Mouse (Mus musculus) kidney, postnatal 25 days (tissue): ENCODE results near the gene Zfp74.
A peak's percentile ranks its signal among the peaks of the same experiment; 100 is the strongest.
"Not testable (repeated sequence)": the region's sequence is repeated elsewhere in the genome, so short reads cannot be mapped to it uniquely, and the experiment has no call there.

Source experiments
- DNase-seq, 2 experiments: peaks; one replicate each; pipeline ENCODE4 v3.0.0; 2021; ENCODE audit warnings: mixed read lengths in 2 of 2

Gene Zfp74

DNA sequence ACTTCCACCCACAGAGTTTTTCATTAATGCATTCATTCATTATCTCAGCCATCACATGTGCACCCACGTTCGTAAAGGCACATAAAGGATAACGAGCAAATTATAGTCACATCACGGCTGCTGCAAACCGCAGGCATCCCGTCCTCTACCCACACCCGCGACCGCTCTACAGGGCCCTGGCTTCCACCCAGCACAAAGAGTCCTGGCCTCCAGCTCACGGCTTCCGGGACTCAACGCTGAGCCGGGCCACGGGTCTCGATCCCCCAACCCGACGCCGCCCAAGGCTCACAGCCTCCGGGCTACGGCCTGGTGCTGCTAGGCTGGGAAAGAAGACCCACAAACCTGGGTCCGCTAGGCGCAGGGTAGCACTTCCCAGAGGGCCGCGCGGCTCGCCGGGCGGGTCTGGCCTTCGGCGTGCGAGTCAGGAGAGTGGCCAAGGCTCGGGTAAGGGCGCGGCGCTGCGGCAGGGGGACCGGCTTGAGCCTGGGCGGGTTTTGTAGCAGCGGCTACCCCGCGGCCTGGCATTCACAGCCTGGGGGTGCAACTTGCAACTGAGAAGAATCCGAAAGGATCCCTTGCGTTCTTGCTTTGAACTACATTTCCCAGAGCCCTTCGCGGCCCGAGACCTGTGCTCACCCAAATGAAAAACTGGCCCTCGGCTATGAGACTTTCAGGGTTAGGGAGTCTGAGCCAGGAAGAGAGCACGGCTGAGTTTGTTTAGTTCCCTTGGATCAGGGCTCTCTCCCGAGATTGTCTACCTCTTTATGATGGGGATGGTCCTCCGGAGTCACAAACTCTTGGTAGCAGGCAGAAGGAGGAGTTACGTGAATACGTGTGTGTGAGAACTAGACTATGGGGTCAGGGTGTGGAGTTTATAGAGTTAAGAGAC is at the start of gene Zfp74:
Gene Zfp74 (minus strand): TSS at position 577 of the 889 bp plus-strand sequence.
- DNase-seq = peak; percentile 84 to 88

DNA sequence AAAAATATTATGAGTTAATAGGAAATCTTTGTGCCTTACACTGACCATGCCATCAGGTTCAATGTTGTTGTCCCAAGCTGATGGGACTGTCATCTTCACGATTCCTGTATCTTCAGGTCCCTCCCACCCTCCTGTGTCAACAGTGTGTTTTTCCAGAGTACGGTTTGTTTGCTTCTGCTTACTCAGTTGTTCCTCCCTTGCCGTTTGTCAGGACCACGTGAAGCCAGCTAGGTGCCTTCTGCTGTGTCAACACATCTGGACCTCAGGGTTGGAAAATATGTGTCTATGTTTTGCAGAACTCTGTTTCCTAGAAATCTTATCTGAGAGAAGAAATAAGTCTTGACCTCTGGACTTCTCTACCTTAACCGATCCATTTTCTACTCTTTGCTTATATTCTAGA is 46.7 kb upstream of the Zfp74 start:
- peak in 1 of 2 experiments; percentile 47 for DNase-seq

DNA sequence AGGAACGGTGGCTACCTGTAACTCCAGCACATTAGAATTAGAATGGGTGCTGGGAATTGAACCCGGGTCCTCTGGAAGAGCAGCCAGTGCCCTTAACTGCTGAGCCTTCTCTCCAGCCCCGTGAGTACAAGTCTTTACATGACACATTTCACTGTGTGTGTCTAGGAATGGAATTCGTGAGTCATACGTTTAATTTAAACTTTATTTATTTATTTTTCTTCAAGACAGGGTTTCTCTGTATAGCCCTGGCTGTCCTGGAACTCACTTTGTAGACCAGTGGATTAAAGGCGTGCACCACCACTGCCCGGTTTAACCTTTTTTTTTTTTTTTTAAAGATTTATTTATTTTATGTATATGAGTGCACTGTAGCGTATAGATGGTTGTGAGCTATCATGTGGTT is 41.2 kb upstream of the Zfp74 start:
- no peak for DNase-seq

DNA sequence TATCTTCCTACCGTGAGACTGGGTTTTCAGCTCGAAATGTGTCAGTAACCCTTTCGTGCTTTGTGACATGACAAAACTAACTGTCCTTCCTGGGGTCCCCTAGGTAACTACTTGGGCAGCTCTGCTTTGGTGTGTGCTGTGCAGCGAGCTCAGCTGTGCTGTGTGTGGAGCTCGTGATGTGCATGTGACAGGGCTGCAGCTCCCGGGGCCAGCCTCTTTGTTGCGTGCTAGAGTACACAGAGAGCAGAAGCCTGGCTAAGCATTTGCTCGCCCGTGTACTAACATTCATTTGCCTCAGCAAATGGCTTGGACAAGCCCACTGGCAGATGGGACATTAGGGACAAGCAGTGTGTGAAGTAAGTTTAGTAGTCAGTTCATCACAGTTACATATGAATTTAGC is 39.5 kb upstream of the Zfp74 start:
- DNase-seq = peak; percentile 17 to 56

DNA sequence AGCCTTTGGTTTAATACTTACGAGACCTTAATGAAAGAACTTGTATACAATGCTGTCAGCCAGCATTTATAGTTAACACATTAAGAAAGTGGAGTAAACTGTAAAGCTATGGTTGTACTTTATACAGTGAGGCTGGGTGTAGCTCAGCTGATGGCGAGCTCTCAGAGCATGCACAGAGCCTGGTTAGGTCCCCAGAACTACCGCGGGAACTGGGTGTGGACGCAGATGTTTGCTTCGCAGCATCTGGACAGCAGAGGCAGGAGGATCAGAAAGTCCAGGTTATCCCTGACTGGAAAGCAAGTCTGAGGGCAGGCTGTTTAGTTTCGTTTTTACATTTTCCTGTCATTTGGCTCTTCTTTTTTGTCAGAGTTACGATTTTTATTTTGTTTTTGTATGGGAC is 38.8 kb upstream of the Zfp74 start:
- no peak for DNase-seq

DNA sequence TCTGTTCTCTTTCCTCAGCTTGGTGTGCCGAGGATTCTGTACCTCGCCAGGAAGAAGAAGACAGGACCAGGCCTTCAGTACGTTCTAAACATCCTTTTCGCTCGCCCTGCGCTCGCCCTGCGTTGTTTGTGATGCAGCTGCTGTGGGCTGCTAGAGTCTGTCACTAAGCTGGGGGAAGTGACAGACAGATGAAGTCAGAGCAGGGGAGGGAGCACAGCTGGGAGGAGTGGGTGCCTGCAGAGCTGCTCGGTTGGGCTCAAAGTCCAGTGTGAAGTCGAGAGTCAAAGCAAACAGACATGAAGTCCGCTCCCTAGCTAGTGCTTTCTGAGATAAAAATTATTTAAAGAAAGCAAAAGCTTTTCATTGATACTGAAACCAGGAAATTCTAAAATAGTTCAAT is 35.1 kb upstream of the Zfp74 start:
- DNase-seq = peak; percentile 55 to 73

DNA sequence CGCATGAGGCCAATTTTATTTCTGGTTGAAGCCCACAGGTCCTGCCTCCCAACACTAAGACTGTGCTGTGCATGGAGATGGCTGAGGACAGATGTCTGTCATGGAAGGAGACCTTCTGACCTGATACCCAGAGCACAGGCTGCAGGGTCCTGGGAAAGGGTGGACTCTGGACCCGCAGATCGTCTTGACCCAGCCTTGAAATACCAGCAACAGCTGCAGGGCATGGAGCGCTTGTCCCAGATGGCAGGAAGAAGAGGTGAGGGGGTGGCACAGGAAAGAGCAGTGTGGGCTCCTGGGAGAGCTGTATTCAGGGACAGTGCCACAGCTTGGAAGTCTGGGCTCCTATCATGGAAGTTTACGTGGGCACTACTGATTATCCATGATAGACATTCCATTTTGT is 33.7 kb upstream of the Zfp74 start:
- DNase-seq = peak; percentile 11 to 40

DNA sequence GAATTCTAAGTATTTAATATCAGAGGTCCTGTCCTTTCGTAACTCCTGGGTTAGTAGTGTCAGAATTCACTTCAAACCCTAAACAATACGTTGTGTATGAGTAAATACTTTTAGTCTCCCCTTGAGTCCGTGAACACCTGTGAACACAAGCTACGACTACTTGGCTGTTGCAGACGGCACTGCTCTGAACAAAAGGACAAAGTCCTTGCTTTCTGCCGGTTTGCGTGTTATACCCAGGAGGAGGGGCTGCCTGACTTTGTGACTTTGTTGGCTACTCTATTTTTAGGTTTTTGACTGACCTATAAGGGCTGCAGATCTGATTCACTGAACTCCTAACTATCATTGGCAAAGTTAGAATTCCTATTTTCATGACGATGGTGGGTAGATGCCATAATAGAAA is 32.2 kb upstream of the Zfp74 start:
- peak; percentile 42 to 71 for DNase-seq

DNA sequence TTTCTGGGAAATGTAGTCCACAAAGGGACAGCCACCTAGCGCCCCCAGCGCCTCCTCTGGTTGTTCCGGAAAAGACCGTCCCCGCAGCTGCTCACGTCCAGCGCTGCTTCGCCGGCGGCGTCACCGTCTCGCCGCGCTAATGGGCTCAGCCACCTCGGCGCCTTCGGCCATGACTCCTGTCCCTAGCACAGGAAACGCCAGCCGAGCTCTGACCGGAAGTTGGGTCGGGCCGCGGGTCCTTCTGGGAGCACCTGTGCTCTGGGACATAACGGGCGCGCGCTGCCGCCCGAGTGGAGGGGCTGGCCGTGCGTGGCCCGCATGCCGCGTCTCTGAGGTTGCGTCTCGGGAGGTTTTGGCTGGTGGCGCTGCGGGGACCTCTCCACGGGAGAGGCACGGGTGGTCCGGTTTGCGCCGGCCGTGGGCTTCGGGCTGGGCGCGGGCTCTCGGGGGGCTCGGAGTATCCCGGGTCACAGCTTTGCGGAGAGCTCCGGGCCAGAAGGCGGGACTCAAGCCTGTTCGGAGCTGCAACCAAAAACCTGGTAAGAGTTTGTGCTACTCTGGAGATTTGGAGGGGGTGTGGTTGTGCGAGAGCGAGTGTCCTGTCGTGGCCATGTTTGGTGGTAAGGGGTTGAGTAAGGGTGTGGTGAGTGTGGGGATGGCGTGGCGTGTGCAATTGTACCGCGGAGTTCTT is 29.9 kb upstream of the Zfp74 start, which contains the start of gene Zfp568:
Gene Zfp568 (plus strand): TSS at position 266 of the 691 bp plus-strand sequence.
- peak; percentile 94 to 98 for DNase-seq

DNA sequence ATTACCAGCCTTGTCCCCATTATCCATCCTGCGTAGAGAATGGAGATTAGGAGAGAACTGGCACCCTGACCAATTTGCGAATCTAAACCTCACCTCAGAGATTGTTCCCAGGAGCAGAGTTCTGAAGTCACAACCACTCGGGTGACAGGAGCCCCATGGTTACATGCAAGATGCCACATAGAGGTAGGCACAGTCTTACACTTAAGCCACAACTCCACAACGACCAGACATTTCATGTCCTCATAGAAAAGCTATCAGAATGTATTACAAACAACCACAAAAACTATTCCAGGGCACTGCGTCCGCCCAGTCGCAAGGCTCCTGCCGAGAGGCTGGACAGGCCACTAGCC is 29.4 kb upstream of the Zfp74 start:
- DNase-seq = no peak

DNA sequence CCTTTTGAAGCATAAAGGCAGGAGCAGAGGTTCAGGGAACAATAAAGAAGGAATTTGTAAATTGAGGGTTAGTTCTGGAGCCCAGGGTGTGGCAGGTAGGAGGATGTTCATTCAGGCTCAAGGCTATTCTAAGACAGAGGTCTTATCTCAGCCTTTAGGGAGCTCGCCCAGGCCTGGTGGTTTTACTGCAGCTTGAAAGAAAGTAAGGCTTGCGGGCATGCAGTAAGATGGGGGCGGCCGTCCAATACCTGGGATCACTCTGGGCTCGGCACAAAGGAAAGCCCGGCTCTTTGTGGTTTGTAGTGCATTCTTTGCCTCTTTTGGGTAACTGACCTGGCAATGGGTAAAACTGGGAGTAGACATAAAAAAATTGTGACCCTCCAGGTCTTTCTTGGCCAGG is 29.0 kb upstream of the Zfp74 start:
- DNase-seq = no peak

DNA sequence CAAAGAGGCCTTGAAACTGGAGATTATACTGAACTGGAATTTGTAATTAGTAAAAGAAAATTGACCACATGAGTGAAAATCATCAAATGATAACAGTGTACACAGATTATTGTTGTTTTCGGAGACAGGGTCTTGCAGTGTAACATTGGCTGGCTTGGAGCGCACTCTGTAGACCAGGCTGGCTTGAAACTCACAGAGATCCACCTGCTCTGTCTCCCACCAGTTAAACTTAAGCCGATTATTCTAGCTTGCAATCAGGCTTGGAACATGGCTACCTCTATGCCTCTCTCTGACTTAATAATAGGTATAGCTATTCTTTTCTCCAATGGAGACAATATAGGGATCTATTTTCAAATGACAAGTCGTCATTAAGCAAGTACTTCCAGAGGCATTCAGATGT is 28.5 kb upstream of the Zfp74 start:
- no peak for DNase-seq

DNA sequence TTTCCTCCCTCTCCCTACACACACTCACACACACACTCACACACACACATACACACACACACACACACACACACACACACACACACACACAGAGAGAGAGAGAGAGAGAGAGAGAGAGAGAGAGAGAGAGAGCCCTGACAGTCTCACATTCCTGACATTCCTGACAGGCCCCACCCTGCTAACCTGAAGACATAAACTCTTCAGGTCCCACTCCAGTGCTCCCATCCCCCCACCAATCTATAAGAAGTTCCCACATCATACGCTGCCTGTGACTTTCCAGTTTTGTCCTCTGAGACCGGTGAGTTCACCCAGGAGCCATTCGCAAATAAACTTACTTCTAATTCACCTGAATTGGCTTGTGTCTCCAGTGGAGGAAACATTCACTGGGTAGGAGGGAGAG is 28.0 kb upstream of the Zfp74 start:
- peak in 1 of 2 experiments; percentile 5 for DNase-seq

DNA sequence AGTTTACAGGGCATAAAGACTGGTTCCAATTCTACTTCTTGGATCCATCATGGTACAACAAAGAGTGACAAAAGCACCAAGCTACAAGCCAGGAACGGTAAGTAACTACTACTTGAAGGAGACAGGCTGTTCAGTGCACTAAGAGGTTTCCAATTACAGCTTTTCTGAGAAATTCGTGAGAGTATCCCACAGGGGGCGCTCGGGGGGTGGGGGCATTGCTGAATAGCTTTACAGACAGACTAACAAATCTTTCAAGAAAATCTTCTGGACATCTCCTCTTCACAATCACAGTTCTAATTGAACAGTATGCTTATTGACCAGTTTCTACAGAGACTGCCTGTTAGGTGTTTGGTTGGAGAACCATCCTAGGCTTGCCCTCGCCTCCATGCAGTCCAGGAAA is 27.6 kb upstream of the Zfp74 start:
- DNase-seq = no peak

DNA sequence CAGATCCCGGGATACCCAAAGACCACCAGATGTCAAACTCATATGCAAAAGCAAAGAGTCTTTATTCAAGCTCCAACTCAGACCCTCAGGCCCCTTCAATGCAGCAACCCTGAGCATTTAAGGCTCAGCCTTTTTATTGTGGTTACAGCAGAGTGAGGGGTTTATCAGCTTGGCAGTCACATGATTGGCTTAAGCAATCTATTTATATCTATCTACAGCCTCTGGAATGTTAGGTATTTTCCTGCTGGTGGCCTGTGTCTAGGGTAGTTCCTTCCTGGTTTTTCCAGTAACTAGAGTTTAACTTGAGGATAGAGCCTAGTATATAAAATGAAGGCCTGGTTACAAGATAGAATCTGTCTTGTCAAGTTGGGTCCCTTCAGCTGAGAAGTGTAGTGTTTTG is 26.9 kb upstream of the Zfp74 start:
- no peak for DNase-seq

DNA sequence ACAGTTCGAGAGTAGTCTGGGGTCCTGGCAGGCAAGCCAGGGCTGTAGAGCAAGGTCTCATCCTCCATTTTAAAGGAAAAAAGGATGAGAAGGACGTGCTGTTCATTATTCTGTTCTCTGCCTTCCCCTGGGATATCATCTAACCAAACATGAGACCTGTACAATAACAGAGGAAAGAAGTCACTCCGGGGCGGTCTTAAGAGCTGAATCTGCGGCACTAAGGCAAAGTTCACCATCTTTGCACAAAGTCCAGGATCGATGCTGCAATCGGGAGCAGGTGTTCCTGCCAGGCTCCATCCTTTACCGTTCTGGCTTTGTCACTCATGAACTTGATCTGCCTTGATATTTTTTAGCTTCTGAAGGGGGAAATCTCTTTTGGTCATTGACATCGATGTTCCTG is 16.8 kb upstream of the Zfp74 start:
- no peak for DNase-seq

DNA sequence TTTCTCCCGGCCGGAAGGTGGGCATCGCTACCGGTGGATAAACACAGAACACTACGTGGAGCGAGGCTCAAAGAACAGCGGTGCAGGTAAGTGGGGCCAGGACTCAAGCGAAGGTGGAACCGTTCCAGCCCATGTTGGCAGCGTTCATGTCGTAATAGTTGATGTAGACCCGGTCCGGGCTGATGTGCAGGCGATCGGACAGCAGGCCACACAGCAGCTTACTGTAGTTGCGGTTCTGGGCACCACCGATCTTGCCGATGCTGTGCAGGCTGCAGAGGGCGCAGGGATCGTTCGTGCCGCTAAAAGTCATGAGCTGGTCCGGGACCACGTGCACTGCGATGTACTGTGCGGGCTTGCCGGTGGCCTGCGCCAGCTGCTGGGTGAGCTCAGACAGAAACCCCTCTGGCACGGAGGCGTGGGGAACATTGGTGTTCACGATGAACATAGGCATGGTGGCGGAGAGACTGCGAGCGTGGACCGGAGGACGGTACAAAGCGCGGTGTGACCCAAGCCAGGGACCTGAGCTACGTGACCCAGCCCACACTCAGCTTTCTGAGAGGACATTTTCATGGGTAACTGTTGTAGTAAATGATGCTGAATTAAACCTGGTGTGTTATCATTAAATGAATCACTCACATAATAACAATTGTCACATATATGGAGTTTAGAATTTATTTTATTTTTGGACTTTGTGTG is 11.4 kb upstream of the Zfp74 start:
- DNase-seq = not testable (repeated sequence)

DNA sequence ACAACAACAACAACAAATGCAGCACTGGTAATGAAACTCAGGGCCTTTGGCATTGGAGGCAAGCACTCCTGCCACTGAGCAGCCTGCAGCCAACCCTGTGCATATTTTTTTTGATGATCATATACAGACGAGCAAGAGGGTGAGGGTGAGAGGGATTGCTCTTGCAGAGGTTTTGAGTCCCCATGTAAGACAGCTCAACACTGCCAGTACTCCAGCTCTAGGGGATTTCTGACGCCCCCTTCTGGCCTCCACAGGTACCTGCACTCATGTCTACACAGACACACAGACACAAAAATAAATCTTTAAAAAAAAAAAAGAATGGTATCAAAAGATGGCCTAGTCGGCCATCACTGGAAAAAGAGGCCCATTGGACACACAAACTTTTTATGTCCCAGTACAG is 5.1 kb upstream of the Zfp74 start:
- DNase-seq = no peak

DNA sequence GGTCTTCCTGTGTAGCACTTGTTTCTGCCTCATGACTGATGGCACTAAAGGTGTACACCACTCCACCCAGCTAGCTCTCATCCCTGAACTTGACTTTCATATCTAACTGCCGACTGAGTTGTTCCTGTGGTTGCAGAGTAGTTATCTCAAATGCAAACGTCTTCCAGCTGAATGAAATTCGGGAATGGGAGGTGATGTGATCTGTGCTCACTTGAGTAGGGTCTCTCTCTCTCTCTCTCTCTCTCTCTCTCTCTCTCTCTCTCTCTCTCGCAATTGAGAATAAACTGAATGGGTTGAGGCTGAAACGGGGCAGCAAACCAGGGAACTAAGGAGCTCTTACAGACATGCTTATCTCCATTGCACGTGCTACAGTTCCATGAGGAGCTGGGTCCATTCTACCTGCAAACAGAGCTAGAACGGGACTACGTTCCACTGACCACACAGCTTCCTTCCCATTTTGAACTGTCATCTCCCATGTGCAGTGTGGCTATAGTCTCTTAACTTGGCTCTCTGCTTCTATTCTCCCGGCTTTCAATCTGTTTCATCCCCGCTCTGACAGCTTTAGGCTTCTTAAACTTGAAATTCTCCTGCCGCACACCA is 4.3 kb upstream of the Zfp74 start:
- no peak for DNase-seq

DNA sequence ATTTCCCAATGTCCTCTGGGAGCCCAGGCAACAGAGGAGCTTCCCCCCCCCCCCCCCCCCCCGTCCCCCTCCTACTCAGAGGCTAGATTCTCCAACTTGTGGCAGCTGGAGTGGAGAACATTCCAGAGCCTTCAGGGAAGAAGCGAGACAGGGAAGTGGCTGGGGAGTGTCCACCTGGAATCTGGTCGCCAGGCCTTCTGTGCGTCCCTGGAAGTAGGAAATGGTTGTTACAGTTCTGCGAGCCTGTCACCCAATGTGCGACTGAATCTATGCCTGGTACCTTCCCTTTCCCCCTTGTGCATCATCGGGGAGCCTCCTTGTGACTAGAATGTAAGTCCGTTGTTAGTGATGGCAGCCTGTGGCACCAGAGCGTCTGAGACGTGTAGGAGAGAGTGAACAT is 2.4 kb upstream of the Zfp74 start:
- DNase-seq = peak; percentile 3 to 46

DNA sequence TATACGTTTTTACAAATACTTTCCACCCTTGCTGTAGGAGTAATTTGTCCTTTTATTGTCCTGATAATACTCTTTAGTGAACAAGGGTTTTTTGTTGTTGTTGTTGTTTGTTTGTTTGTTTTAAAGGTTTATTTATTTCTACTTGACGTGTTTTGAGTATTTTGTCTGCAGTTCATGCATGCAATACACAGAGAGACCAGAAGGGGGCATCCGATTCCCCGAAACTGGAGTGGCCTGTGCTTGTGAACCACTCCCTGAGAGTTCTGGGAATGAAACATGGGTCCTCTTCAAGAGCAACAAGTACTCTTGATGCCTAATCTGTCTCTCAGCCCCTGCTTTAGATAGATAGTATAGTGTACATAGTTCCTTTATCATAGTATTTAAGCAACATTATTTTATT is 842 bp upstream of the Zfp74 start:
- DNase-seq = peak; percentile 41 to 74

DNA sequence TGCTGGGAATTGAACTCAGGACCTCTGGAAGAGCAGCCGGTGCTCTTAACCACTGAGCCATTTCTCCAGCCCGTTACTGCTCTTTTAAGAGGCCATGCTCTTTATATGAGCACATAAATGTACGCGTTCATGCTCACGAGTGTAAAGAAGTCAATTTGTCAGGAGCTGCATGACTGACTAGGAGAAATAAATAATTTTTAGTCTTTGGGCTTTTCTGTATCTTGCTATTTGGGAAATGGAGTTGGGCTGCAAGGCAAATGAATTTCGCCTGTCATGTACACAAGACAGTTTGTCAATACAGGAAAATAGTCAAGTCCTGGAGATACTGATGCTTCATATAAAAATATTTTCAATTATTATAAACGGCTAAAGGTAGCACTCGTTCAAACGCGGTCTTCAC is 803 bp downstream of the Zfp74 start:
- DNase-seq = no peak

DNA sequence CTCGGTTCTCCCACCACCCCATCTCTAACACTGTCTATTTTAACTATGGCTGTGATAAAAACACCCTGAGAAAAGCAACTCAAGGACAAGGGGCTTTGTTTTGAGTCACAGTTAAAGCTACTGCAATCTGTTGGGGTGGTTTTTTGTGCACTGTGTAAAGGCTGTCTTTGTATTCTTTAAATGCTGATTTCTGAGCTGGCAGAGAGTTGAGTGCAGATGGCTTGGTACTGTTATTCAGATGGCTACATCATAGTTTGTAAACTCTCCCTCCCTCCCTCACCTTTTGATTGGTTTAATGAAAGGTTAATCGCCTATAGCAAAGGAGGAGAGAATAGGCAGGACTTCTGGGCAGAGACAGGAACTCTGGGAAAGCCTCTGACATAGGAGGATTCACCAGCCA is 9.7 kb downstream of the Zfp74 start:
- no peak for DNase-seq
